Mouse (Mus musculus): Measurements from ENCODE around the gene Acyp2. TPM values are rescaled to one million over a fixed set of nuclear protein-coding genes. Genes with fewer than 3 reads are reported as not detected.

The Acyp2 gene
- total and polyA plus RNA-seq, 3 experiments: 48.7 to 90.3 (median 80.7) TPM

DNA sequence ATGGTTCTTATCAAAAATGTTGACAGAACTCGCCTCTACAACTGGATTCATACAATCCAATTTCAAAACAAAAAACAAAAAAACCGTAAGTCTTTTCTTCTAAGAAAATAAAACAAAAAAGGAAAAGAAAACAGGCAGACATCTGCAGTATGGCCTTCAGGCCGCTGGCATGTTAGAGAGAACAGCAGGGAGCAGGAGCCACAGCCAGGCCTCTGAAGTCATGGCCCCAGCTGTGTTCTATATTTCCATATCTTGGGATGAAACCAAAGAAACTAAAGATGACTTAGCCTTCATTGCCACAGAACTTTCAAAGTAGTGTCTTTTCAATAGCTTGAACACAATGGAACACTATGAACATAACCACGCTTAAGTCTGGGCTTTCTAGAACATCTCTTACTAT lies 31.2 kb downstream of the Acyp2 start:
- H3K4me3 ChIP-seq: no peak overlapping the region
- WGBS: 77% methylated on average over 4 of the region's 4 CpGs
- H3K27me3 ChIP-seq (ENCODE audit: control insufficient read depth, insufficient read depth, low read length): no peaks in the 10 kb centered on the region
- no peaks in the 10 kb centered on the region for H3K4me1 ChIP-seq (ENCODE audit: control insufficient read depth, insufficient read depth, low read length)
- H3K27ac ChIP-seq: no peak overlapping the region
- no peak for TF ChIP-seq POLR2A (IDR thresholded peaks at IDR 0.05; ENCODE audit: insufficient read depth, low read depth, low read length)
- TF ChIP-seq EP300 (IDR thresholded peaks at IDR 0.05; ENCODE audit: insufficient read depth, low read depth, low read length): no peak
- no peak for TF ChIP-seq CTCF (IDR thresholded peaks at IDR 0.05)
- intact Hi-C loops (cut with DNase I): no loop called here
- DNase-seq: no peak
- peaks cover 1% of the 10 kb centered on the region; the same call in 1 of the 2 replicates for H3K79me2 ChIP-seq (replicated peaks; ENCODE audit: control insufficient read depth, insufficient read depth, low read length)
- H3K9ac ChIP-seq (ENCODE audit: low read depth, low read length): no peak overlapping the region
- H3K36me3 ChIP-seq (ENCODE audit: control insufficient read depth, insufficient read depth, low read length): peaks cover 5% of the 10 kb centered on the region

DNA sequence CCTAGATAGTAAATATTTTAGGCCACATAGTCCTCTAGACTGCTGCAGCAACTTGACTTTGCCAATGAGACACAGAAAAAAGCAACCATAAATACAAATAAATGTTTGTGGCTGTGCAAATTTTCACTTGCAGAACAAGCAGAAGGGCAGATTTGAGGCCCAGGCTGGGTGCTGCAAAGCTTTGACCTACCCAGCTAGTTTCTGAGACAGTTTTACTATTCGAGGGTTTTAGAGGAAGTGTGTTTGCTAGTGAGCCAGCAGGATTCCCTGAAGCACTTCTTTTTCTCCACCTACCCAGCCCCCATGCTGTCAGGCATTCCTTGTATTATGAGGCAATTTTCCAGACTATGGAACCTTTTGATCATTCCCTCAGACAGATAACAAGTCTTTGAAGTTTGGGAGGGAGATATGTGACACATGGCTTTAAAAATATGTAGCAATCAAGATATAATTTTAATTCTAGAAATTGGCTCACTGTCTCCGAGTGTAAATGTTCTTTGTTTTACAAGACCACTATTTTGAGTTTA lies 31.8 kb downstream of the Acyp2 start:
- H3K27me3 ChIP-seq (ENCODE audit: control insufficient read depth, insufficient read depth, low read length): no peaks in the 10 kb centered on the region
- no peak overlapping the region for H3K9ac ChIP-seq (ENCODE audit: low read depth, low read length)
- peaks cover 5% of the 10 kb centered on the region for H3K36me3 ChIP-seq (ENCODE audit: control insufficient read depth, insufficient read depth, low read length)
- DNase-seq: no peak
- no peak overlapping the region; the same call in 1 of the 2 replicates for H3K27ac ChIP-seq
- H3K4me1 ChIP-seq (ENCODE audit: control insufficient read depth, insufficient read depth, low read length): no peaks in the 10 kb centered on the region
- 47% methylated on average over 2 of the region's 2 CpGs for WGBS
- intact Hi-C loops (cut with DNase I): no loop called here
- H3K4me3 ChIP-seq: no peak overlapping the region
- no peak for TF ChIP-seq EP300 (IDR thresholded peaks at IDR 0.05; ENCODE audit: insufficient read depth, low read depth, low read length)
- no peak for TF ChIP-seq POLR2A (IDR thresholded peaks at IDR 0.05; ENCODE audit: insufficient read depth, low read depth, low read length)
- TF ChIP-seq CTCF (IDR thresholded peaks at IDR 0.05): no peak
- H3K79me2 ChIP-seq (replicated peaks; ENCODE audit: control insufficient read depth, insufficient read depth, low read length): peaks cover 1% of the 10 kb centered on the region; the same call in 1 of the 2 replicates

DNA sequence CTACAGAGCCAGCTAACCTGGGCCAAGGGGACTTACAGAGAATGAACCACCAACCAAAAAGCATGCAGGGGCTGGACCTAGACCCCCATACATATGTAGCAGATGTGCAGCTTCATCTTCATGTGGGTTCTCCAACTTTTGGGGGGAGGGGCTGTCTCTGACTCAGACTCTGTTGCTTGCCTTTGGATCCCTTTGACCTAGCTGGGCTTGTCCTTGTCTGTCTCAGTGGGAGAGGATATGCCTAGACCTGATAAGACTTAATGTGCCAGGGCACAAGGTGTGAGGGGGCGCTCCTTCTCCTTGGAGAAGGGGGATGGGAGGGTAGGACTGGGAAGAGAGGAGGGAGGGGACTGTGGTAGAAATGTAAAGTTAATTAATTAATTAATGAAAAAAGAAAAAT lies 33.4 kb downstream of the Acyp2 start:
- Histone ChIP-seq H3K27me3 (ENCODE audit: control insufficient read depth, insufficient read depth, low read length) (no peaks in the 10 kb centered on the region), H3K4me3 (no peak overlapping the region), H3K79me2 (replicated peaks; ENCODE audit: control insufficient read depth, insufficient read depth, low read length) (peaks cover under 1% of the 10 kb centered on the region; the same call in 1 of the 2 replicates), H3K27ac (no peak overlapping the region), H3K9ac (ENCODE audit: low read depth, low read length) (no peak overlapping the region), H3K4me1 (ENCODE audit: control insufficient read depth, insufficient read depth, low read length) (no peaks in the 10 kb centered on the region), H3K36me3 (ENCODE audit: control insufficient read depth, insufficient read depth, low read length) (peaks cover 5% of the 10 kb centered on the region)
- WGBS: 97% methylated on average over 1 of the region's 1 CpGs
- TF ChIP-seq CTCF (IDR thresholded peaks at IDR 0.05) (no peak), EP300 (IDR thresholded peaks at IDR 0.05; ENCODE audit: insufficient read depth, low read depth, low read length) (no peak), POLR2A (IDR thresholded peaks at IDR 0.05; ENCODE audit: insufficient read depth, low read depth, low read length) (no peak)
- intact Hi-C loops (cut with DNase I): no loop called here
- no peak for DNase-seq

DNA sequence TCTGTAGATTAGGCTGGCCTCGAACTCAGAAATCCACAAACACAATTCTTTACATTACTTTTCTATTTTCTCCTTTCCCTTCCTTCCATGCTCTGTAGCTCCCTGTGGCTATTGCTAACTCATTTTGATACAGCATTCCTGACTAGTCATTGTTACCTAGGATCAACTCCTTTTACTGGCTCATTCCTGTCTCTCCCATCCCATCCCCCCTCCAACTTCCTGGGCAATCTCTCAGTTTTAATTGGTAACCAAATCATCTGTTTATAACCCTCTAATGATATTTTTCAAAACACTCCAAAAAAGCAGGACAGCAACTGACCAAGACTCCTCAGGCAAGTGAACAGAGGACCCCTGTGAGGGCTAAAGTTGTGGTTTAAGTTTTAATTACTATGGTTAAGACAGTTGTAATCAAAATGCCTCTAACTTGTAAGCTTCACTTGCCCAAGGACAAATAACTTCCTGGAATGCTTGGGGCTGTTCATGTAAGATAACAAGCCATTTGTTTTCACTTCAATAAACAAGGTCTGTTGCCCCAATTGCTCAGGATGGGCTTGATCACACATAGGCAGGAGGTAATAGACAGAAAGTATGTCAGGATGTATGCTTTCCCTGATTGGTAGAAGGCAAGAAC lies 35.4 kb downstream of the Acyp2 start:
- no peaks in the 10 kb centered on the region; the same call in 1 of the 2 replicates for H3K79me2 ChIP-seq (replicated peaks; ENCODE audit: control insufficient read depth, insufficient read depth, low read length)
- no peaks in the 10 kb centered on the region for H3K27me3 ChIP-seq (ENCODE audit: control insufficient read depth, insufficient read depth, low read length)
- WGBS: 78% methylated on average over 1 of the region's 1 CpGs
- peaks cover 3% of the 10 kb centered on the region for H3K36me3 ChIP-seq (ENCODE audit: control insufficient read depth, insufficient read depth, low read length)
- no peaks in the 10 kb centered on the region for H3K4me1 ChIP-seq (ENCODE audit: control insufficient read depth, insufficient read depth, low read length)
- no peak overlapping the region for H3K9ac ChIP-seq (ENCODE audit: low read depth, low read length)
- intact Hi-C loops (cut with DNase I): no loop called here
- H3K27ac ChIP-seq: no peak overlapping the region
- no peak for DNase-seq
- no peak overlapping the region for H3K4me3 ChIP-seq
- TF ChIP-seq EP300 (IDR thresholded peaks at IDR 0.05; ENCODE audit: insufficient read depth, low read depth, low read length) (no peak), CTCF (IDR thresholded peaks at IDR 0.05) (no peak)

DNA sequence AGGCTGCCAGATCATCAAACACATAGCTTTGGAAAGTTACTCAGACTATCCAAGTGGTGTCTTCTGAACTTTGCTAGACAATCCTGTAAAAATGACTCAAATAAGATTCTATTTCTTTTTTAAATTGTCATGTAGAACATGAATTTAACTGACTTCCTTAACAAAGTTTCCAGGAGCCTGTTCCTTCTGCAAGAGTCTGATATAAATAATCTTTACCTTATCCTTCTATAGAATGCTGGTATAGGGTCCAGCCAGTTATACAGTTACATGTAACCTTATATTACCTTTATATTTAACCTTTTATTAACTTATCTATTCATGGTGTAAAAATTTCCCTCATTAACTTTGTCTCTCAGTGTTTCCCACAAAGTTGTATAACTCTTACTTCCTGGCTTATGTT lies 36.7 kb downstream of the Acyp2 start:
- H3K36me3 ChIP-seq (ENCODE audit: control insufficient read depth, insufficient read depth, low read length): peaks cover 3% of the 10 kb centered on the region
- intact Hi-C loops (cut with DNase I): no loop called here
- no peak for DNase-seq
- H3K27me3 ChIP-seq (ENCODE audit: control insufficient read depth, insufficient read depth, low read length): no peaks in the 10 kb centered on the region
- no peaks in the 10 kb centered on the region for H3K4me1 ChIP-seq (ENCODE audit: control insufficient read depth, insufficient read depth, low read length)
- no peak overlapping the region for H3K27ac ChIP-seq
- H3K9ac ChIP-seq (ENCODE audit: low read depth, low read length): no peak overlapping the region
- H3K4me3 ChIP-seq: no peak overlapping the region
- no peaks in the 10 kb centered on the region; the same call in 1 of the 2 replicates for H3K79me2 ChIP-seq (replicated peaks; ENCODE audit: control insufficient read depth, insufficient read depth, low read length)
- TF ChIP-seq EP300 (IDR thresholded peaks at IDR 0.05; ENCODE audit: insufficient read depth, low read depth, low read length): no peak
- no peak for TF ChIP-seq POLR2A (IDR thresholded peaks at IDR 0.05; ENCODE audit: insufficient read depth, low read depth, low read length)
- TF ChIP-seq CTCF (IDR thresholded peaks at IDR 0.05): no peak

DNA sequence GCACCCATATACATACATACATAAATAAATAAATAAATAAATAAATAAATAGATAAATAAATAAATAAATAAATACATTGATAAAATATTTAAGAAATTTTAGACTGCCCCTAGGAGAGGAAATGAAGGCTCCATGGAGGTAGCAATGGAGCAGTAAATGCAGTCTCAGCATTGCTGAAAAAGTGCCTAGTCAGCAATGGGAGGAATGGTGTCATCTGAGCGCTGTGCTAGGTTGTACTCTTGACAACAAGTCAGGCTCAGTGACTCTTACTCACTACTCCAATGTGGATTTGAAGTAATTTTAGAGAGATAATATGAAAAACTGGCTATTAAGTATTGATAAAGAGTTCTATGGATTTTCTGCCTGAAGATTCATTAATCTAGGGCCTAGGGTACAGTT lies 40.1 kb downstream of the Acyp2 start:
- Histone ChIP-seq H3K27me3 (ENCODE audit: control insufficient read depth, insufficient read depth, low read length) (no peaks in the 10 kb centered on the region), H3K36me3 (ENCODE audit: control insufficient read depth, insufficient read depth, low read length) (peaks cover 2% of the 10 kb centered on the region; the same call in 1 of the 2 replicates), H3K79me2 (replicated peaks; ENCODE audit: control insufficient read depth, insufficient read depth, low read length) (no peaks in the 10 kb centered on the region), H3K4me1 (ENCODE audit: control insufficient read depth, insufficient read depth, low read length) (no peaks in the 10 kb centered on the region), H3K9ac (ENCODE audit: low read depth, low read length) (no peak overlapping the region), H3K27ac (no peak overlapping the region), H3K4me3 (no peak overlapping the region)
- DNase-seq: no peak
- 97% methylated on average over 1 of the region's 1 CpGs for WGBS
- intact Hi-C loops (cut with DNase I): no loop called here
- TF ChIP-seq POLR2A (IDR thresholded peaks at IDR 0.05; ENCODE audit: insufficient read depth, low read depth, low read length) (no peak), EP300 (IDR thresholded peaks at IDR 0.05; ENCODE audit: insufficient read depth, low read depth, low read length) (no peak), CTCF (IDR thresholded peaks at IDR 0.05) (no peak)

Measured in heart, adult 2 months (tissue).